ENCODE assay signal across 8 mouse cellular contexts in genomic region chr1:105989640-105989984, GRCm38 (mm10). TPM values are rescaled to one million over a fixed set of nuclear protein-coding genes. Genes with fewer than 3 reads are reported as not detected.
DNase-seq lines count a peak whose midpoint lies in the region; ATAC-seq and TF ChIP-seq lines count a peak whose summit lies in the region.

No protein-coding gene starts in this region.

- H3K27ac ChIP-seq in kidney, postnatal 0 days, result peak overlapping the region; percentile 95; the same call in 1 of the 2 replicates
- H3K27ac ChIP-seq in hindbrain, embryonic 16.5 days (ENCODE audit: low read depth, low read length), result no peak overlapping the region
- no peak overlapping the region for H3K27ac ChIP-seq in midbrain, embryonic 12.5 days (replicated peaks)

- no peak for DNase-seq in kidney, postnatal 0 days (ENCODE audit: low spot score)
- DNase-seq in kidney, postnatal 25 days, result no peak
- no peak for DNase-seq in frontal cortex, postnatal 14 days (ENCODE audit: low spot score in 2 of 2)
- no peak for DNase-seq in left cerebral cortex, postnatal 36 days (ENCODE audit: low spot score in 2 of 2)
- no peak for DNase-seq in spleen, postnatal 36 days (ENCODE audit: low spot score in 2 of 2)

- no peaks in the 10 kb centered on the region for H3K9me3 ChIP-seq in kidney, postnatal 0 days (replicated peaks; ENCODE audit: low read length)
- no peaks in the 10 kb centered on the region for H3K9me3 ChIP-seq in hindbrain, embryonic 16.5 days (ENCODE audit: control insufficient read depth, low read length)
- H3K9me3 ChIP-seq in midbrain, embryonic 12.5 days, result no peaks in the 10 kb centered on the region

- intact Hi-C loops in left cerebral cortex, postnatal 36 days (cut with DNase I), result no loop called here

- H3K36me3 ChIP-seq in kidney, postnatal 0 days (ENCODE audit: insufficient read depth, low read length), result no peaks in the 10 kb centered on the region
- H3K36me3 ChIP-seq in hindbrain, embryonic 16.5 days (ENCODE audit: control insufficient read depth, insufficient read depth, low read length), result no peaks in the 10 kb centered on the region
- no peaks in the 10 kb centered on the region for H3K36me3 ChIP-seq in midbrain, embryonic 12.5 days

- H3K4me1 ChIP-seq in kidney, postnatal 0 days (replicated peaks; ENCODE audit: insufficient read depth, low read length), result peaks cover 3% of the 10 kb centered on the region
- peaks cover 23% of the 10 kb centered on the region for H3K4me1 ChIP-seq in hindbrain, embryonic 16.5 days (ENCODE audit: control insufficient read depth, insufficient read depth, low read depth, low read length)
- H3K4me1 ChIP-seq in midbrain, embryonic 12.5 days, result peaks cover 24% of the 10 kb centered on the region

- H3K4me3 ChIP-seq in kidney, postnatal 0 days (replicated peaks; ENCODE audit: low read depth, low read length), result peak overlapping the region; percentile 89
- peak overlapping the region; percentile 70 for H3K4me3 ChIP-seq in hindbrain, embryonic 16.5 days (ENCODE audit: low read length)
- peak overlapping the region; percentile 78 for H3K4me3 ChIP-seq in midbrain, embryonic 12.5 days

- no peaks in the 10 kb centered on the region for H3K27me3 ChIP-seq in kidney, postnatal 0 days (ENCODE audit: insufficient read depth, low read length)
- H3K27me3 ChIP-seq in hindbrain, embryonic 16.5 days (replicated peaks; ENCODE audit: control insufficient read depth, insufficient read depth, low read length), result no peaks in the 10 kb centered on the region
- no peaks in the 10 kb centered on the region; the same call in 1 of the 2 replicates for H3K27me3 ChIP-seq in midbrain, embryonic 12.5 days

- ATAC-seq in kidney, postnatal 0 days (replicated peaks; ENCODE audit: low FRiP score, low read depth), result peak; percentile 1
- ATAC-seq in common myeloid progenitor, adult 5-6 weeks (replicated peaks; ENCODE audit: low read depth, poor library complexity, severe bottlenecking), result peak; percentile 2; the same call in 1 of the 2 replicates
- ATAC-seq in hindbrain, embryonic 16.5 days, result peak; percentile 5
- peak; percentile 20 for ATAC-seq in midbrain, embryonic 12.5 days (ENCODE audit: low FRiP score, low read depth)

- peak overlapping the region; percentile 78 for H3K4me2 ChIP-seq in kidney, postnatal 0 days (ENCODE audit: low read length)
- peak overlapping the region; percentile 89 for H3K4me2 ChIP-seq in hindbrain, embryonic 16.5 days (ENCODE audit: low read length)
- peak overlapping the region; percentile 96 for H3K4me2 ChIP-seq in midbrain, embryonic 12.5 days (replicated peaks)

- TF ChIP-seq CTCF in kidney, postnatal 0 days (IDR thresholded peaks at IDR 0.05; ENCODE audit: low read depth), result no peak

- H3K9ac ChIP-seq in kidney, postnatal 0 days (ENCODE audit: low read depth, low read length), result peak overlapping the region; percentile 56
- H3K9ac ChIP-seq in hindbrain, embryonic 16.5 days (ENCODE audit: low read depth, low read length), result peak overlapping the region; percentile 61
- H3K9ac ChIP-seq in midbrain, embryonic 12.5 days (replicated peaks), result peak overlapping the region; percentile 66

- WGBS in kidney, postnatal 0 days, result 2% methylated on average over 13 of the region's 13 CpGs
- WGBS in hindbrain, embryonic 16.5 days, result 1% methylated on average over 13 of the region's 13 CpGs
- WGBS in midbrain, embryonic 12.5 days, result 1% methylated on average over 13 of the region's 13 CpGs

RNA-seq across cellular contexts. Expression of gene Zcchc2, which starts 0.6 kb away (rescaled TPM):
- polyA plus RNA-seq in kidney, postnatal 0 days (2015; fragmentation: Nextera tagmentation; extraction: Ambion mirVana), result 2.5 and 2.6 TPM in 2 replicates
- total RNA-seq in common myeloid progenitor, adult 5-6 weeks (2017), result 19.6 and 22.2 TPM in 2 replicates
- polyA plus RNA-seq in hindbrain, embryonic 16.5 days (2015; fragmentation: Nextera tagmentation; extraction: Ambion mirVana), result 2.8 and 2.9 TPM in 2 replicates
- polyA plus RNA-seq in midbrain, embryonic 12.5 days (2016; fragmentation: Nextera tagmentation; extraction: Ambion mirVana), result 1.7 and 2.2 TPM in 2 replicates
- total RNA-seq in left cerebral cortex, postnatal 36 days (2021), result 10 to 100 TPM; 24.3 to 24.4 TPM
